Mouse (Mus musculus) bone marrow macrophage, adult 2 months (primary cell): ENCODE data around the gene Pdcd7. TPM values are rescaled to one million over a fixed set of nuclear protein-coding genes. Genes with fewer than 3 reads are reported as not detected.

Source experiments
- H3K27ac ChIP-seq: 2 replicates; pipeline ENCODE4 v1.5.1; 2012; ENCODE audit warnings: low read depth, low read length; ENCODE audit not compliant: insufficient read depth
- H3K4me1 ChIP-seq: 2 replicates; pipeline ENCODE4 v1.6.1; 2012; ENCODE audit warnings: low read length; ENCODE audit not compliant: control insufficient read depth, insufficient read depth
- H3K4me3 ChIP-seq: 2 replicates; pipeline ENCODE4 v1.5.1; 2012; ENCODE audit warnings: mild to moderate bottlenecking, low read length, moderate library complexity; ENCODE audit not compliant: insufficient read depth
- CTCF ChIP-seq: IDR thresholded peaks from 2 replicates; pipeline ENCODE4 v1.5.1; 2012; ENCODE audit warnings: low read depth, mild to moderate bottlenecking, low read length, moderate library complexity
- POLR2A ChIP-seq: IDR thresholded peaks from 2 replicates; pipeline ENCODE4 v1.6.1; 2012; ENCODE audit warnings: mild to moderate bottlenecking, low read depth, low read length, borderline replicate concordance
- polyA plus RNA-seq: library from polyadenylated mRNA; stranded (reverse); fragments of >200 nt; gene quantifications from 2 replicates; pipeline ENCODE4 v1.2.4, GENCODE M21; 2012; ENCODE audit not compliant: missing spikeins, insufficient read depth, insufficient read length

Pdcd7 gene
- polyA plus RNA-seq, 1 experiment, result 15.9 TPM

- H3K4me3 ChIP-seq, result no peak overlapping the region
- TF ChIP-seq CTCF (peak; percentile 64), POLR2A (no peak)
- H3K27ac ChIP-seq, result no peak overlapping the region
- no peaks in the 10 kb centered on the region for H3K4me1 ChIP-seq
These were observed 46.9 kb downstream of the Pdcd7 start for GRCm38 (mm10) chr9:65392638-65393364.

GRCm38 (mm10) chr9:65393606-65394005, 47.7 kb downstream of the Pdcd7 start:
- no peak overlapping the region for H3K4me3 ChIP-seq
- TF ChIP-seq CTCF (no peak), POLR2A (no peak)
- H3K4me1 ChIP-seq, result no peaks in the 10 kb centered on the region
- no peak overlapping the region for H3K27ac ChIP-seq

DNA sequence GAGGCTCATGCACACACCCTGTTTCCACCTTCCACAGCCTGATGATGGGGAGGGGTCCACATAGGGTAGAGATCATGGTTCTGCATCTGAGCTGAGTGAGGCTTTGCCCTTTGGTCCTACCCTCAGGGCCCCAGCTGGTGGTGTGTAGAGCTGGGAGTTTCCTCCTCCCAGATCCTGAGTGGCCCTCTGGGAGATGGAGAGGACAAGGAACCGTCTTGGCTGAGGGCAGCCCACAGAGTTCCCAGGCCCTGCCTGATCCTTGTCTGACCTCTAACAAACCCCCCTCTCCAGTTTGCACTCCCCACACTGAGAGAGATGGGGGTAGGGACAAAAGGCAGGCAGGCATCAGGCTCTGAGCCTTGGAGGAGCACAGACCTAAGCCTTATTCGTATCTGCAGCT, 48.5 kb downstream of the Pdcd7 start:
- Histone ChIP-seq H3K4me1 (no peaks in the 10 kb centered on the region), H3K4me3 (no peak overlapping the region), H3K27ac (no peak overlapping the region)
- no peak for TF ChIP-seq POLR2A

DNA sequence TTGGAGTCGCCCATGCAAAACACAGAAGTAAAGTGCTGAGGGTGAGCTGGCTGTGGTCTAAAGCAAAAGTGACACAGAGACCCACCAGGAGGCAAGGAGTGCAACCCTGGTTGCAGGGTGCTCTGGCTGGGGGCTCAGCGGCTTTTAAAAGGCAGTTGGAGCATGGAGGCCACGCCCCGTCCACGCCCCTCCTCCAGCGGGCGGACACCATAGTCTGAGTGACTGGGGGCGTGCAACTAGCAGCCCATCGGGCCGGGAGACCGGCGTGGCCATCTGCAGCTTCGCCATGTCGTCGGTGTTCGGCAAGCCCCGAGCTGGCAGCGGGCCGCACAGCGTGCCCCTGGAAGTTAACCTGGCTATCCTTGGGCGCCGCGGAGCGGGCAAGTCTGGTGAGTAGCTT, 52.4 kb downstream of the Pdcd7 start, which contains the start of gene Rasl12:
Rasl12 (plus strand) TSS at position 228 of the 400 bp plus-strand sequence.
- Histone ChIP-seq H3K4me3 (peak within 1 kb of the TSS; percentile 58), H3K27ac (no peak within 1 kb of the TSS), H3K4me1 (no peaks in the 10 kb centered on the region)
- TF ChIP-seq CTCF (no peak), POLR2A (no peak)

DNA sequence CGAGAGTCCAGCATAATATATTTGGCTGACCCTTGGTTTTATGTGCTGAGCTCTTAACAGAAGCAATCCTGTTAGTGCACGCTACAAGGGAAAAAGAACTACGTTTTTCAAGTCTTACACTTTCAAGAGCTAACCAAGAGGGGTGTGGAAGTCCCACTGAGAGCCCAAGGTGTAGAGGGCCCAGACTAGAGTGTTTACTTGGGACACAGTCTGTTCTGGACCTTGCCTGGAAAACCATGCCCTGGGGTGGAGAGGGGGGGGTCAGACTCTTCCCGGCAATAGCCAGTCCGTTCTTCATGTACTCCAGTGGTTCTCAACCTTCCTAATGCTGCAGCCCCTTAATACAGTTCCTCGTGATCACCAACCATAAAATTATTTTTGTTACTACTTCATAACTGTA, 54.0 kb downstream of the Pdcd7 start:
- TF ChIP-seq POLR2A (no peak), CTCF (no peak)
- Histone ChIP-seq H3K4me3 (no peak overlapping the region), H3K27ac (no peak overlapping the region), H3K4me1 (peaks cover 5% of the 10 kb centered on the region)

DNA sequence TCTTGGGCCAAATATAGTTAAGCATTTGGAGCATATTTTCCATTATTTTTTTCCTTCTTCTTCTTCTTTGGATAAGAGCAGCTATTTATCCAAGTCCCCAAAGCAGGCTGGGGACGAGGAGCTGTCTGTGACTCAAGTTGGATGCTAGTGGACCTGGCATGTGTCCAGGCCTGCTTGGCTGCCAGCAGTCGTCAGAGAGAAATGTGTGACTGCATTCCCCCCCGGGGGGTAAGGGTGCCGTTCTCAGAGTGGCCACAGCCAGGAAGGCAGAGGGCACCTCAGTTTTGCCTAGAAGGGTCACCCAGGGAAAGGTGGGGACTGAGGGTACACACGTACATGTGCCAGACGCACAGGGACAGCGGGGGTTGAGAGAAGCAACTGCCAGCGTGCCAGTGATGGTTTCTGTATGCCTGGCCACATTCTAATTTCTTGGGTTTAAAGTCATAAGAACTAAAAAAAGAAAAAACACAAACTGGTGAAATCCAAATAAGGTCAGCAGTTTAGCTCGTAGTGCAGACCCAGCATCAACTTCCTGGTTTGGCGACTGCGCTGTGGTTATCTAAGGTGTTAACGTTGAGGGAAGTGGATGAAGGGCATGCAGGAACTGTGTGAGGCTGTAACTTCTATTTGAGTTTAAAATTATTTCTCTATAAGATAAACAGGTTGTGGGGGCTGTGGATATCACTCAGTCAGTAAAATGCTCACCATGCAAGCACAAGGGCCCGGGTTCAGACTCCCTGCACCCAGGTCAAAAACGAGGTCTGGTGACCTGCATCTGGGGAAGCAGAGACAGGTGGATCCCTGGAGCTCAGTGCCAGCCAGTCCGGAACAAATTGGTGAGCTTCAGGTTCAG, 58.7 kb downstream of the Pdcd7 start:
- no peak overlapping the region for H3K4me3 ChIP-seq
- peaks cover 5% of the 10 kb centered on the region for H3K4me1 ChIP-seq
- no peak overlapping the region for H3K27ac ChIP-seq
- TF ChIP-seq POLR2A, result no peak
- TF ChIP-seq CTCF, result no peak

GRCm38 (mm10) chr9:65405184-65405449, 59.2 kb downstream of the Pdcd7 start:
- TF ChIP-seq CTCF (no peak), POLR2A (no peak)
- Histone ChIP-seq H3K27ac (no peak overlapping the region), H3K4me1 (peaks cover 5% of the 10 kb centered on the region), H3K4me3 (no peak overlapping the region)

GRCm38 (mm10) chr9:65407327-65407726, 61.4 kb downstream of the Pdcd7 start:
- Histone ChIP-seq H3K27ac (no peak overlapping the region), H3K4me3 (no peak overlapping the region), H3K4me1 (peaks cover 5% of the 10 kb centered on the region)
- TF ChIP-seq POLR2A (no peak), CTCF (no peak)

- no peak overlapping the region for H3K4me3 ChIP-seq
- H3K27ac ChIP-seq, result no peak overlapping the region
- TF ChIP-seq CTCF, result no peak
- TF ChIP-seq POLR2A, result no peak
- peaks cover 5% of the 10 kb centered on the region for H3K4me1 ChIP-seq
These were observed 62.0 kb downstream of the Pdcd7 start for GRCm38 (mm10) chr9:65407861-65408260.

DNA sequence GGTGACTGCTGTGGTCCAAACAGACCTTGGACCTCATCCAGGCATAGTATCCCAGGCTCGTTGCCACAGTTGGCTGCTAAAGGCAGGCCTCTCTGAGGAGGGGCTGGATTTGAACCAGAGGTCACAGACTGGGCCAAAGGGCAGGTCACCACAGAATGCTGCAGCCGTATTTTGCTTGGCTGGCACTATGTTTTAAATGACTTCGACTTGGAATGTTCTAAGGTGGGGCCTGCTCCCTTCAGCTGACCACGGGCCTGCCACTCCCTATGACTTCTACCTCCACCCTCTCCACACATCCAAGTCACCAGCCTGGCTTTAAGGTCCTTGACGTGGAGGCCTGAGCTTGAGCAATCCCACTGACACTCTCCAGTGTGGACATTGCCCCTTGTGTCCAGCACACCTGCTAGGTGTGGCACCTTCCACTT, 63.0 kb downstream of the Pdcd7 start:
- no peak overlapping the region for H3K4me3 ChIP-seq
- peaks cover 5% of the 10 kb centered on the region for H3K4me1 ChIP-seq
- no peak for TF ChIP-seq POLR2A
- no peak for TF ChIP-seq CTCF

More for the DNA sequence above, 63.0 kb downstream of the Pdcd7 start:
- no peak overlapping the region for H3K27ac ChIP-seq

Other genes with a start within 250 kb of the Pdcd7 start
- gene Igdcc4, start 244.6 kb upstream of the Pdcd7 start, polyA plus RNA-seq, result 0.15 TPM in 1 of 2 replicates, not detected in the other
- not detected in 2 replicates for gene Igdcc3, start 204.9 kb upstream of the Pdcd7 start, polyA plus RNA-seq
- gene Parp16, start 150.8 kb upstream of the Pdcd7 start, polyA plus RNA-seq, result 2.9 TPM in 2 replicates
- not detected in 2 replicates for gene Cilp, start 80.9 kb upstream of the Pdcd7 start, polyA plus RNA-seq
- gene Clpx, start 51.8 kb upstream of the Pdcd7 start, polyA plus RNA-seq, result 19.2 and 20.8 TPM in 2 replicates
- not detected in 2 replicates for gene Ubap1l, start 14.9 kb downstream of the Pdcd7 start, polyA plus RNA-seq
- gene Kbtbd13, start 45.5 kb downstream of the Pdcd7 start, polyA plus RNA-seq, result not detected in 2 replicates
- not detected in 2 replicates for gene Rasl12, start 52.4 kb downstream of the Pdcd7 start, polyA plus RNA-seq
- not detected in 2 replicates for gene Slc51b, start 76.9 kb downstream of the Pdcd7 start, polyA plus RNA-seq
- gene Mtfmt, start 89.7 kb downstream of the Pdcd7 start, polyA plus RNA-seq, result 11.6 and 19.1 TPM in 2 replicates
- 95.1 and 104 TPM in 2 replicates for gene Spg21, start 114.8 kb downstream of the Pdcd7 start, polyA plus RNA-seq
- 4.1 and 6.4 TPM in 2 replicates for gene Ankdd1a, start 174.1 kb downstream of the Pdcd7 start, polyA plus RNA-seq
- 193 and 213 TPM in 2 replicates for gene Plekho2, start 233.9 kb downstream of the Pdcd7 start, polyA plus RNA-seq
- 3.8 and 4.4 TPM in 2 replicates for gene Pif1, start 241.1 kb downstream of the Pdcd7 start, polyA plus RNA-seq